Mouse (Mus musculus) stomach, postnatal 0 days (tissue): ENCODE measurements around the gene Plxna3.

Source experiments
- CTCF ChIP-seq: IDR thresholded peaks from 2 replicates; pipeline ENCODE4 v1.5.1; 2016; ENCODE audit warnings: antibody characterized with exemption, low read depth, mild to moderate bottlenecking, moderate library complexity
- EP300 ChIP-seq: optimal IDR thresholded peaks from 2 replicates; pipeline ENCODE3; 2016; ENCODE audit warnings: antibody characterized with exemption

GRCm38 (mm10) chrX:74299721-74300120 lies 29.1 kb upstream of the Plxna3 start:
- TF ChIP-seq CTCF, result no peak
- no peak for TF ChIP-seq EP300
